Mouse (Mus musculus) left cerebral cortex, postnatal 14 days (tissue): ENCODE measurements around the gene B9d2. TPM values are rescaled to one million over a fixed set of nuclear protein-coding genes. Genes with fewer than 3 reads are reported as not detected.

Source experiments
- DNase-seq, 2 experiments: peaks; one replicate each; pipeline ENCODE4 v3.0.0; 2021 to 2022; ENCODE audit warnings: low spot score in 2 of 2, mixed read lengths in 1 of 2
- intact Hi-C: fragments of 180-260 bp; cut with DNase I; formaldehyde crosslinking; loops from one replicate; pipeline ENCODE4 v1.15.1; 2025
- total RNA-seq, 2 experiments: library from RNA; stranded (reverse); gene quantifications; 2 replicates each; pipeline ENCODE4 v1.2.3; 2021

The B9d2 gene
- total RNA-seq, 2 experiments from 2014 or later, result 25.5 to 30.1 TPM

- no peak for DNase-seq
- intact Hi-C loops, result no loop called here
Observed at GRCm38 (mm10) chr7:25694104-25694503, 13.5 kb downstream of the B9d2 start.

GRCm38 (mm10) chr7:25699851-25700250 lies 19.3 kb downstream of the B9d2 start:
- intact Hi-C loops, result no loop called here
- DNase-seq, result no peak

- intact Hi-C loops, result no loop called here
- DNase-seq, result no peak
Observed at GRCm38 (mm10) chr7:25700732-25701131, 20.2 kb downstream of the B9d2 start.

- DNase-seq, result no peak
- intact Hi-C loops, result no loop called here
Observed at GRCm38 (mm10) chr7:25702350-25702749, 21.8 kb downstream of the B9d2 start.

GRCm38 (mm10) chr7:25703793-25704494 lies 23.4 kb downstream of the B9d2 start:
- no peak for DNase-seq
- intact Hi-C loops, result no loop called here

GRCm38 (mm10) chr7:25704716-25705364 lies 24.3 kb downstream of the B9d2 start:
- intact Hi-C loops, result no loop called here
- no peak for DNase-seq

- peak; percentile 51 to 74 for DNase-seq
- intact Hi-C loops, result no loop called here
Observed at GRCm38 (mm10) chr7:25705801-25706251, 25.2 kb downstream of the B9d2 start.

GRCm38 (mm10) chr7:25706578-25707170 lies 26.1 kb downstream of the B9d2 start:
- intact Hi-C loops, result no loop called here
- DNase-seq, result peak in 1 of 2 experiments; percentile 48

- intact Hi-C loops, result no loop called here
- no peak for DNase-seq
Observed at GRCm38 (mm10) chr7:25707581-25708292, 27.2 kb downstream of the B9d2 start.

- peak; percentile 53 to 56 for DNase-seq
Observed at GRCm38 (mm10) chr7:25709961-25710360, 29.4 kb downstream of the B9d2 start.

GRCm38 (mm10) chr7:25710519-25711130 lies 30.0 kb downstream of the B9d2 start:
- intact Hi-C loops, result no loop called here
- peak; percentile 54 to 58 for DNase-seq

More at GRCm38 (mm10) chr7:25709961-25710360, 29.4 kb downstream of the B9d2 start:
- intact Hi-C loops, result no loop called here

- no peak for DNase-seq
Observed at GRCm38 (mm10) chr7:25711165-25711564, 30.6 kb downstream of the B9d2 start.

GRCm38 (mm10) chr7:25711731-25712197 lies 31.2 kb downstream of the B9d2 start:
- DNase-seq, result no peak
- intact Hi-C loops, result no loop called here

More at GRCm38 (mm10) chr7:25711165-25711564, 30.6 kb downstream of the B9d2 start:
- intact Hi-C loops, result no loop called here

GRCm38 (mm10) chr7:25712801-25713200 lies 32.2 kb downstream of the B9d2 start:
- intact Hi-C loops, result no loop called here
- no peak for DNase-seq

- no peak for DNase-seq
- intact Hi-C loops, result no loop called here
Observed at GRCm38 (mm10) chr7:25714581-25714980, 34.0 kb downstream of the B9d2 start.

GRCm38 (mm10) chr7:25715731-25716271 lies 35.2 kb downstream of the B9d2 start:
- intact Hi-C loops, result no loop called here
- no peak for DNase-seq

- intact Hi-C loops, result no loop called here
- DNase-seq, result no peak
Observed at GRCm38 (mm10) chr7:25717478-25717877, 36.9 kb downstream of the B9d2 start.

- peak; percentile 95 to 97 for DNase-seq
- intact Hi-C loops, result no loop called here
Observed at GRCm38 (mm10) chr7:25718788-25719417, 38.3 kb downstream of the B9d2 start, which contains the start of gene Ccdc97. Ccdc97 (minus strand) TSS chr7:25719088.
